Mouse (Mus musculus): ENCODE measurements around the gene Kif5a. TPM values are rescaled to one million over a fixed set of nuclear protein-coding genes. Genes with fewer than 3 reads are reported as not detected.
A peak's percentile ranks its signal among the peaks of the same experiment; 100 is the strongest.

Gene Kif5a
- polyA plus RNA-seq, 1 experiment from 2014 or later = 0.70 TPM

- H3K9me3 ChIP-seq (replicated peaks; ENCODE audit: control insufficient read depth, low read length) = no peaks in the 10 kb centered on the region
- WGBS = 81% methylated on average over 3 of the region's 3 CpGs
- H3K4me1 ChIP-seq (ENCODE audit: control insufficient read depth, insufficient read depth, low read length) = no peaks in the 10 kb centered on the region
- H3K27me3 ChIP-seq (ENCODE audit: control insufficient read depth, insufficient read depth, low read length) = no peaks in the 10 kb centered on the region
- no peak for ATAC-seq (replicated peaks; ENCODE audit: extremely low read depth, insufficient read depth, low FRiP score)
- H3K36me3 ChIP-seq (ENCODE audit: control insufficient read depth, insufficient read depth) = peaks cover 11% of the 10 kb centered on the region
- no peak overlapping the region for H3K27ac ChIP-seq (ENCODE audit: low read length)
- no peak overlapping the region for H3K4me3 ChIP-seq (ENCODE audit: low read length)
- no peak overlapping the region for H3K9ac ChIP-seq (ENCODE audit: low read length)
- no peak overlapping the region for H3K4me2 ChIP-seq (ENCODE audit: low read depth, low read length)
These were observed 60.0 kb downstream of the Kif5a start for GRCm38 (mm10) chr10:127203106-127203505.

DNA sequence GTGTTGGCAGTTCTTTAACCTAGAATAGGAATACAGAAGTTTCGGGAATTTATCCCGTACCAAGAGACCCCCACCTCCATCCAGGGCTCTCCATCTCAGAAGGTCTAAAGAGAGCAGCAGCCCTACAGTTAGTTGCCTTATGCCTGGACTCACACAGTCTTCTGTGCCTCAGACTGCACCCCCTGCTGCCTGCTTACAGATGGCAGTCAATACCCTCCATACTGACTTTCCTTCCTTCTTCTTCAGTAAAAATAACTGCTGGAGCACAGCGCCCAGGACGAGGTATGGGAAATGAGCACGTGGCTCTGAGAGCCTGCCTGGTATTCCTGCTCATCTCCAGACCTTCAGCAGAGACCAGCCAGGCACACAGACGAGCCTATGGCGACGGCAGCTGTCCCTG is 62.9 kb downstream of the Kif5a start:
- Histone ChIP-seq H3K4me2 (ENCODE audit: low read depth, low read length) (no peak overlapping the region), H3K9ac (ENCODE audit: low read length) (no peak overlapping the region), H3K36me3 (ENCODE audit: control insufficient read depth, insufficient read depth) (peaks cover 11% of the 10 kb centered on the region), H3K4me1 (ENCODE audit: control insufficient read depth, insufficient read depth, low read length) (peaks cover 8% of the 10 kb centered on the region), H3K27ac (ENCODE audit: low read length) (no peak overlapping the region), H3K4me3 (ENCODE audit: low read length) (no peak overlapping the region), H3K27me3 (ENCODE audit: control insufficient read depth, insufficient read depth, low read length) (no peaks in the 10 kb centered on the region), H3K9me3 (replicated peaks; ENCODE audit: control insufficient read depth, low read length) (no peaks in the 10 kb centered on the region)
- 83% methylated on average over 8 of the region's 8 CpGs for WGBS
- no peak for ATAC-seq (replicated peaks; ENCODE audit: extremely low read depth, insufficient read depth, low FRiP score)

GRCm38 (mm10) chr10:127199474-127199873 is 63.7 kb downstream of the Kif5a start:
- 84% methylated on average over 11 of the region's 11 CpGs for WGBS
- Histone ChIP-seq H3K9ac (ENCODE audit: low read length) (no peak overlapping the region), H3K36me3 (ENCODE audit: control insufficient read depth, insufficient read depth) (peaks cover 11% of the 10 kb centered on the region), H3K4me1 (ENCODE audit: control insufficient read depth, insufficient read depth, low read length) (peaks cover 13% of the 10 kb centered on the region), H3K27ac (ENCODE audit: low read length) (no peak overlapping the region), H3K27me3 (ENCODE audit: control insufficient read depth, insufficient read depth, low read length) (no peaks in the 10 kb centered on the region), H3K9me3 (replicated peaks; ENCODE audit: control insufficient read depth, low read length) (no peaks in the 10 kb centered on the region), H3K4me2 (ENCODE audit: low read depth, low read length) (no peak overlapping the region), H3K4me3 (ENCODE audit: low read length) (no peak overlapping the region)
- no peak for ATAC-seq (replicated peaks; ENCODE audit: extremely low read depth, insufficient read depth, low FRiP score)

- Histone ChIP-seq H3K4me2 (ENCODE audit: low read depth, low read length) (no peak overlapping the region), H3K9ac (ENCODE audit: low read length) (no peak overlapping the region), H3K4me3 (ENCODE audit: low read length) (no peak overlapping the region), H3K27ac (ENCODE audit: low read length) (no peak overlapping the region), H3K27me3 (ENCODE audit: control insufficient read depth, insufficient read depth, low read length) (no peaks in the 10 kb centered on the region), H3K4me1 (ENCODE audit: control insufficient read depth, insufficient read depth, low read length) (peaks cover 16% of the 10 kb centered on the region), H3K9me3 (replicated peaks; ENCODE audit: control insufficient read depth, low read length) (no peaks in the 10 kb centered on the region), H3K36me3 (ENCODE audit: control insufficient read depth, insufficient read depth) (peaks cover 11% of the 10 kb centered on the region)
- no peak for ATAC-seq (replicated peaks; ENCODE audit: extremely low read depth, insufficient read depth, low FRiP score)
- 70% methylated on average over 5 of the region's 5 CpGs for WGBS
These were observed 64.1 kb downstream of the Kif5a start for GRCm38 (mm10) chr10:127199068-127199467.

- H3K9me3 ChIP-seq (replicated peaks; ENCODE audit: control insufficient read depth, low read length) = no peaks in the 10 kb centered on the region
- no peak overlapping the region for H3K9ac ChIP-seq (ENCODE audit: low read length)
- no peak overlapping the region for H3K27ac ChIP-seq (ENCODE audit: low read length)
- H3K4me1 ChIP-seq (ENCODE audit: control insufficient read depth, insufficient read depth, low read length) = peaks cover 16% of the 10 kb centered on the region
- no peaks in the 10 kb centered on the region for H3K27me3 ChIP-seq (ENCODE audit: control insufficient read depth, insufficient read depth, low read length)
- no peak for ATAC-seq (replicated peaks; ENCODE audit: extremely low read depth, insufficient read depth, low FRiP score)
- WGBS = 56% methylated on average over 2 of the region's 2 CpGs
- H3K36me3 ChIP-seq (ENCODE audit: control insufficient read depth, insufficient read depth) = peaks cover 8% of the 10 kb centered on the region
- H3K4me2 ChIP-seq (ENCODE audit: low read depth, low read length) = no peak overlapping the region
- H3K4me3 ChIP-seq (ENCODE audit: low read length) = no peak overlapping the region
These were observed 64.7 kb downstream of the Kif5a start for GRCm38 (mm10) chr10:127198492-127198891.

- H3K9me3 ChIP-seq (replicated peaks; ENCODE audit: control insufficient read depth, low read length) = no peaks in the 10 kb centered on the region
- H3K27me3 ChIP-seq (ENCODE audit: control insufficient read depth, insufficient read depth, low read length) = no peaks in the 10 kb centered on the region
- no peak overlapping the region for H3K4me3 ChIP-seq (ENCODE audit: low read length)
- peaks cover 16% of the 10 kb centered on the region for H3K4me1 ChIP-seq (ENCODE audit: control insufficient read depth, insufficient read depth, low read length)
- peaks cover 8% of the 10 kb centered on the region for H3K36me3 ChIP-seq (ENCODE audit: control insufficient read depth, insufficient read depth)
- no peak for ATAC-seq (replicated peaks; ENCODE audit: extremely low read depth, insufficient read depth, low FRiP score)
- 74% methylated on average over 11 of the region's 11 CpGs for WGBS
- no peak overlapping the region for H3K9ac ChIP-seq (ENCODE audit: low read length)
- no peak overlapping the region for H3K4me2 ChIP-seq (ENCODE audit: low read depth, low read length)
- no peak overlapping the region; the same call in 1 of the 2 replicates for H3K27ac ChIP-seq (ENCODE audit: low read length)
These were observed 65.5 kb downstream of the Kif5a start for GRCm38 (mm10) chr10:127197505-127198110.

- peak overlapping the region; percentile 4 for H3K27ac ChIP-seq (ENCODE audit: low read length)
- H3K9me3 ChIP-seq (replicated peaks; ENCODE audit: control insufficient read depth, low read length) = no peaks in the 10 kb centered on the region
- no peak overlapping the region for H3K4me2 ChIP-seq (ENCODE audit: low read depth, low read length)
- H3K36me3 ChIP-seq (ENCODE audit: control insufficient read depth, insufficient read depth) = peaks cover 6% of the 10 kb centered on the region
- peaks cover 16% of the 10 kb centered on the region for H3K4me1 ChIP-seq (ENCODE audit: control insufficient read depth, insufficient read depth, low read length)
- ATAC-seq (replicated peaks; ENCODE audit: extremely low read depth, insufficient read depth, low FRiP score) = no peak
- no peaks in the 10 kb centered on the region for H3K27me3 ChIP-seq (ENCODE audit: control insufficient read depth, insufficient read depth, low read length)
- H3K4me3 ChIP-seq (ENCODE audit: low read length) = no peak overlapping the region
- 87% methylated on average over 8 of the region's 8 CpGs for WGBS
- no peak overlapping the region for H3K9ac ChIP-seq (ENCODE audit: low read length)
These were observed 66.0 kb downstream of the Kif5a start for GRCm38 (mm10) chr10:127197104-127197503.

DNA sequence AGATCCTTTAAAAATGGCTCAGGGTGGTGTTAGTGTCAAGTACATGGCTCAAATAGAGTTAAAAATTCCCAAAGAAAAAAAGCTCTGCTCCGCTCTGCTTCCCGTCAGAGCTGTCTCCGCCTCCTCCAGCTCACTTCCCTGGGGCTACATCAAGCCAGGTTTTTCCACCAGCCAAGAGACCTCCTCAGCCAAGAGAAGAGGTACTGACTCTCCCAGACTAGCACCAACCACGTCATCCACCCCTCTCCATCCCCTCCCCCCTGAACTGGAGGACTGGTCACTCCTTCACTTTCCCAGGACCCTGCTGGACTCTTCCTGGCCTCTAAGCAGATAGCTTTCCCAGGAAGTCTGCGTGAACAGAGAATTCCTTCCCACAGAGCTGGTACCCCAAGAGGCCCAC is 66.8 kb downstream of the Kif5a start:
- no peaks in the 10 kb centered on the region for H3K27me3 ChIP-seq (ENCODE audit: control insufficient read depth, insufficient read depth, low read length)
- peak overlapping the region; percentile 96 for H3K4me3 ChIP-seq (ENCODE audit: low read length)
- peaks cover 16% of the 10 kb centered on the region for H3K4me1 ChIP-seq (ENCODE audit: control insufficient read depth, insufficient read depth, low read length)
- peak; percentile 76 for ATAC-seq (replicated peaks; ENCODE audit: extremely low read depth, insufficient read depth, low FRiP score)
- WGBS = 7% methylated on average over 5 of the region's 5 CpGs
- H3K9ac ChIP-seq (ENCODE audit: low read length) = peak overlapping the region; percentile 95
- H3K4me2 ChIP-seq (ENCODE audit: low read depth, low read length) = peak overlapping the region; percentile 97
- peak overlapping the region; percentile 93 for H3K27ac ChIP-seq (ENCODE audit: low read length)
- peaks cover 4% of the 10 kb centered on the region for H3K36me3 ChIP-seq (ENCODE audit: control insufficient read depth, insufficient read depth)
- H3K9me3 ChIP-seq (replicated peaks; ENCODE audit: control insufficient read depth, low read length) = no peaks in the 10 kb centered on the region

DNA sequence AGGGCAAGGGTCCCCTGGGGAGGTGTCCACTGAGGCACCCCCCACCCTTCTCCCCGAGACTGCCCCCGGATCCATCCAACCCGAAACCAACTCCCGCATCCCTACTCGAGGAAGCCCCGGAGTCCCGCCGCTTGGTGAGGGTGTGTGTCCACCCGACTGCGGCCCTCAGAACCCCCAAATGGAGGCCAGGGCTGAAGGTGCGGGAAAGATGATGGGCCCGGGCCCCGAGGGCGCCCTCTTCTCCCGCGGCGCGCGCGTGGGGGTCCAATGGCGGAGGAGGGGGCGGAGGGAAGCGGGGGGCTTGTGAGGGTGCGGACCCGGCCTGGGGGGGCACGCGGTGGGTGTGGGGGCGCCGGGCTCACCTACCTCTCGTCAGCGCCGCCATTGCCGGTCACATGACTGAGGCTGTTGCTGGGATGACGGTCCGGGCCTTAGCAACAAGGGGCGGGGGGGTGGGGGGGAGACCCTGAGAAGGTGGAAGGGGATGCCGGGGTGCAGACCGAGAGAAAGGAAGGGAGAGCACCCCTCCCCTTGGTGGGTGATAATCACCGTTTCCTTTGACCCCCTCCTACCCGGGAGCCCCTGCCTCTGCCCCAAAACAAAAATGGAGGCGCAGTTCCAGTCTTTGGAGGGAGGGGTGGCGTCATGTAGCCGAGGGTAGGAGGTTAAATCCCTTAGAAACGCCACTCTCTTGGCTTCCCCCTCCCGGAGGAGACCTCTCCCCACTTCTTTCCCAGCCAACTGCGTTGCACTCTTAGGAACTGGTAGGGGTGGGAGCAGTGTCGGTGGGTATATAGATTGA is 67.6 kb downstream of the Kif5a start, which contains the start of gene Dtx3:
Gene Dtx3 (minus strand): TSS at position 401 of the 802 bp plus-strand sequence.
- ATAC-seq (replicated peaks; ENCODE audit: extremely low read depth, insufficient read depth, low FRiP score) = peak; percentile 34
- Histone ChIP-seq H3K4me1 (ENCODE audit: control insufficient read depth, insufficient read depth, low read length) (peaks cover 16% of the 10 kb centered on the region), H3K4me3 (ENCODE audit: low read length) (peak within 1 kb of the TSS; percentile 96), H3K27me3 (ENCODE audit: control insufficient read depth, insufficient read depth, low read length) (no peaks in the 10 kb centered on the region), H3K4me2 (ENCODE audit: low read depth, low read length) (peak within 1 kb of the TSS; percentile 97), H3K9ac (ENCODE audit: low read length) (peak within 1 kb of the TSS; percentile 95), H3K27ac (ENCODE audit: low read length) (peak within 1 kb of the TSS; percentile 93), H3K9me3 (replicated peaks; ENCODE audit: control insufficient read depth, low read length) (no peaks in the 10 kb centered on the region), H3K36me3 (ENCODE audit: control insufficient read depth, insufficient read depth) (peaks cover 1% of the 10 kb centered on the region)
- WGBS = under 1% methylated on average over 29 of the region's 47 CpGs
